28 mouse cellular contexts compared by ENCODE assay signal in the genomic region with DNA sequence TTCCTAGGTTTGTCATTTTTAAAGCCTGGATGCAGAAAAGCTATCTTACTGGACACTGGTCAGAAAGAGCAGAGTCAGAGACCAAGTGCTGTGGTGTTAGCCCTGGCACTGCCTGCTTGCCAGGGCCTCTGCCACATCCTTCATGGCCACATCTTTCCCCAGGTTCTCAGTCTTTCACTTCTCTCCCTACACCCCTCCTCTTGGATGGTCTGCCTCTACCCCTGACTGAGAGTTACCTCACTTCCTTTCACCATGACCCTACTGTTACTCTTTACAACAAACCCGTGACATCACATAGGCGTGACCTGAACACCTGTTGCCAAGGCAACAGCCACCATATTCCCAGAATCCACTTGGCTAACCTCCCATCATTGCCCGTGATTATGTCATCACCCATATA.
A peak's percentile ranks its signal among the peaks of the same experiment; 100 is the strongest.
DNase-seq lines count a peak whose midpoint lies in the region; ATAC-seq lines count a peak whose summit lies in the region.
"Had no signal": no experiment of that assay in that cellular context is flagged by ENCODE, and none has a peak within 500 bp of the region (broad histone marks: within the 10 kb centered on the region; RNA-seq: fewer than 3 reads in every experiment).

No protein-coding gene starts in this region.

- 0 out of 2 replicates have a peak, but pooled peaks have one; percentile 24 for ATAC-seq in neural tube, embryonic 14.5 days (ENCODE audit: low read depth)
- ATAC-seq in common myeloid progenitor, adult 5-6 weeks (replicated peaks; ENCODE audit: low read depth, poor library complexity, severe bottlenecking): peak; percentile 19; the same call in 1 of the 2 replicates
- ATAC-seq in megakaryocyte, adult 5-6 weeks (ENCODE audit: poor library complexity, severe bottlenecking): peak; percentile 19; the same call in 1 of the 2 replicates
- no peak for ATAC-seq in forebrain, embryonic 14.5 days
- ATAC-seq: forebrain, embryonic 16.5 days; Patski had no signal

- no peak for DNase-seq in neural tube, embryonic 10.5 days (ENCODE audit: extremely low spot score, low spot score)
- no peak for DNase-seq in urinary bladder, postnatal 14 days (ENCODE audit: low spot score)
- no peak for DNase-seq in forebrain, embryonic 14.5 days (ENCODE audit: low spot score)
- DNase-seq: adrenal gland, postnatal 10 days; adrenal gland, postnatal 36 days; B cell, adult 2 months; cerebellum, adult 11 months; cerebellum, adult 2 months; cerebellum, adult 9-11 months; cerebellum, postnatal 25 days; embryo, embryonic 11 days; gastrocnemius, adult 2 months; gastrocnemius, postnatal 14 days; heart, adult 2 months had no signal

- no peaks in the 10 kb centered on the region for H3K4me1 ChIP-seq in neural tube, embryonic 14.5 days (ENCODE audit: control insufficient read depth, insufficient read depth, low read length)
- no peaks in the 10 kb centered on the region for H3K4me1 ChIP-seq in forebrain, embryonic 14.5 days (ENCODE audit: control insufficient read depth, insufficient read depth, low read length)
- H3K4me1 ChIP-seq: embryonic facial prominence, embryonic 10.5 days; forebrain, embryonic 12.5 days had no signal

- H3K36me3 ChIP-seq in neural tube, embryonic 14.5 days (ENCODE audit: control insufficient read depth, insufficient read depth, low read length): no peaks in the 10 kb centered on the region
- no peaks in the 10 kb centered on the region for H3K36me3 ChIP-seq in forebrain, embryonic 14.5 days (ENCODE audit: control insufficient read depth, insufficient read depth, low read length)
- H3K36me3 ChIP-seq: embryonic facial prominence, embryonic 10.5 days; embryonic facial prominence, embryonic 13.5 days; forebrain, embryonic 12.5 days; G1E; hindbrain, embryonic 12.5 days; hindbrain, embryonic 15.5 days had no signal

- WGBS in neural tube, embryonic 14.5 days: 87% methylated on average over 3 of the region's 3 CpGs
- 85% methylated on average over 3 of the region's 3 CpGs for WGBS in forebrain, embryonic 14.5 days

- no peaks in the 10 kb centered on the region for H3K27me3 ChIP-seq in neural tube, embryonic 14.5 days (ENCODE audit: control insufficient read depth, insufficient read depth, low read length)
- no peaks in the 10 kb centered on the region for H3K27me3 ChIP-seq in forebrain, embryonic 14.5 days (replicated peaks; ENCODE audit: control insufficient read depth, insufficient read depth, low read length)
- H3K27me3 ChIP-seq: CH12.LX; embryonic facial prominence, embryonic 13.5 days; forebrain, embryonic 12.5 days; hindbrain, embryonic 12.5 days; hindbrain, embryonic 15.5 days; Patski had no signal

- no peak overlapping the region for H3K27ac ChIP-seq in neural tube, embryonic 14.5 days (ENCODE audit: low read depth, low read length)
- H3K27ac ChIP-seq in forebrain, embryonic 14.5 days (ENCODE audit: low read depth, low read length): no peak overlapping the region
- H3K27ac ChIP-seq: embryonic facial prominence, embryonic 10.5 days; embryonic facial prominence, embryonic 13.5 days; forebrain, embryonic 12.5 days; gastrocnemius, adult 2 months; heart, adult 2 months; hindbrain, embryonic 12.5 days; hindbrain, embryonic 15.5 days had no signal

- H3K9me3 ChIP-seq in neural tube, embryonic 14.5 days (ENCODE audit: control insufficient read depth, low read length): no peaks in the 10 kb centered on the region
- no peaks in the 10 kb centered on the region for H3K9me3 ChIP-seq in forebrain, embryonic 14.5 days (replicated peaks; ENCODE audit: control insufficient read depth, low read length)
- H3K9me3 ChIP-seq: embryonic facial prominence, embryonic 10.5 days; embryonic facial prominence, embryonic 13.5 days; forebrain, embryonic 12.5 days; G1E; hindbrain, embryonic 12.5 days; hindbrain, embryonic 15.5 days had no signal

- no peak overlapping the region for H3K4me3 ChIP-seq in neural tube, embryonic 14.5 days (ENCODE audit: low read depth, low read length)
- no peak overlapping the region for H3K4me3 ChIP-seq in forebrain, embryonic 14.5 days (ENCODE audit: low read depth, low read length)
- H3K4me3 ChIP-seq: embryonic facial prominence, embryonic 10.5 days; embryonic facial prominence, embryonic 13.5 days; erythroblast, embryonic 14.5 days; forebrain, embryonic 12.5 days; gastrocnemius, adult 2 months; heart, adult 2 months; hindbrain, embryonic 12.5 days; hindbrain, embryonic 15.5 days had no signal

- H3K4me2 ChIP-seq in neural tube, embryonic 14.5 days (ENCODE audit: low read depth, low read length): no peak overlapping the region
- no peak overlapping the region for H3K4me2 ChIP-seq in forebrain, embryonic 14.5 days (ENCODE audit: low read length)
- H3K4me2 ChIP-seq: embryonic facial prominence, embryonic 13.5 days; forebrain, embryonic 12.5 days; heart, embryonic 11.5 days; hindbrain, embryonic 12.5 days; hindbrain, embryonic 15.5 days had no signal

- H3K9ac ChIP-seq in neural tube, embryonic 14.5 days (replicated peaks; ENCODE audit: low read depth, low read length): no peak overlapping the region
- no peak overlapping the region for H3K9ac ChIP-seq in forebrain, embryonic 14.5 days (ENCODE audit: low read length)
- H3K9ac ChIP-seq: embryonic facial prominence, embryonic 13.5 days; forebrain, embryonic 12.5 days; hindbrain, embryonic 12.5 days; hindbrain, embryonic 15.5 days had no signal
